Mouse (Mus musculus) kidney, embryonic 15.5 days (tissue): ENCODE measurements at regions not wholly inside any gene's neighbourhood (a gene's known extent, or its start where the extent isn't known, plus 50 kb on each side); places are given as distances from the start of the nearest gene placed in this dataset.
"Not testable (repeated sequence)": the region's sequence is repeated elsewhere in the genome, so short reads cannot be mapped to it uniquely, and the experiment has no call there.

ENCODE experiments used
- ATAC-seq: fragments of 200-750 bp; cut with Nextera tagmentation; replicated peaks from 2 replicates; pipeline ENCODE4 v1.8.0; 2017; ENCODE audit warnings: moderate TSS enrichment; ENCODE audit not compliant: low FRiP score
- H3K27ac ChIP-seq: fragments of 300-500 bp; sonication (generic); 2 replicates; pipeline ENCODE4 v1.5.1; 2015; ENCODE audit warnings: mild to moderate bottlenecking, inconsistent platforms
- H3K27me3 ChIP-seq: fragments of 300-500 bp; sonication (generic); 2 replicates; pipeline ENCODE4 v1.6.1; 2015; ENCODE audit warnings: inconsistent platforms
- H3K36me3 ChIP-seq: fragments of 300-500 bp; sonication (generic); 2 replicates; pipeline ENCODE4 v1.6.1; 2015; ENCODE audit warnings: inconsistent platforms
- H3K4me1 ChIP-seq: fragments of 300-500 bp; sonication (generic); 2 replicates; pipeline ENCODE4 v1.6.1; 2015; ENCODE audit warnings: inconsistent platforms
- H3K4me2 ChIP-seq: fragments of 300-500 bp; sonication (generic); 2 replicates; pipeline ENCODE4 v1.6.1; 2015; ENCODE audit warnings: moderate library complexity, mild to moderate bottlenecking, inconsistent platforms
- H3K4me3 ChIP-seq: fragments of 300-500 bp; sonication (generic); replicated peaks from 2 replicates; pipeline ENCODE4 v1.5.1; 2015; ENCODE audit warnings: mild to moderate bottlenecking, inconsistent platforms
- H3K9ac ChIP-seq: fragments of 300-500 bp; sonication (generic); 2 replicates; pipeline ENCODE4 v1.6.1; 2015; ENCODE audit warnings: mild to moderate bottlenecking, inconsistent platforms
- H3K9me3 ChIP-seq: fragments of 300-500 bp; sonication (generic); replicated peaks from 2 replicates; pipeline ENCODE4 v1.6.1; 2016; ENCODE audit warnings: inconsistent platforms
- WGBS: fragments of 180-500 bp; shearing (Covaris S2); methylation state at CpG from one replicate; pipeline ENCODE4 v1.1.7; 2015; ENCODE audit warnings: mixed read lengths; 5-methylcytosine and 5-hydroxymethylcytosine counted together

- no peak overlapping the region for H3K9ac ChIP-seq
- ATAC-seq: no peak
- 34% methylated on average over 3 of the region's 3 CpGs for WGBS
- no peaks in the 10 kb centered on the region for H3K36me3 ChIP-seq
- peaks cover 5% of the 10 kb centered on the region; the same call in 1 of the 2 replicates for H3K27me3 ChIP-seq
- H3K4me3 ChIP-seq: no peak overlapping the region
- H3K9me3 ChIP-seq: no peaks in the 10 kb centered on the region
- H3K27ac ChIP-seq: no peak overlapping the region
- H3K4me2 ChIP-seq: no peak overlapping the region
- H3K4me1 ChIP-seq: peaks cover 15% of the 10 kb centered on the region; the same call in 1 of the 2 replicates
Observed at GRCm38 (mm10) chr1:193505381-193505780, 135.3 kb upstream of the Camk1g start.

- Histone ChIP-seq H3K4me2 (no peak overlapping the region), H3K4me3 (no peak overlapping the region), H3K27ac (no peak overlapping the region), H3K4me1 (0 out of 2 replicates have a peak, but pooled peaks cover 10% of the 10 kb centered on the region), H3K9ac (no peak overlapping the region), H3K9me3 (no peaks in the 10 kb centered on the region), H3K36me3 (no peaks in the 10 kb centered on the region), H3K27me3 (peaks cover 5% of the 10 kb centered on the region; the same call in 1 of the 2 replicates)
- no peak for ATAC-seq
- WGBS: 70% methylated on average over 3 of the region's 3 CpGs
Observed at GRCm38 (mm10) chr1:193504611-193505010, 134.5 kb upstream of the Camk1g start.

- 25% methylated on average over 3 of the region's 3 CpGs for WGBS
- 0 out of 2 replicates have a peak, but pooled peaks cover 10% of the 10 kb centered on the region for H3K4me1 ChIP-seq
- H3K9ac ChIP-seq: no peak overlapping the region
- H3K27ac ChIP-seq: no peak overlapping the region
- no peak overlapping the region for H3K4me2 ChIP-seq
- peak; percentile 50; the same call in 1 of the 2 replicates for ATAC-seq
- peaks cover 5% of the 10 kb centered on the region; the same call in 1 of the 2 replicates for H3K27me3 ChIP-seq
- H3K9me3 ChIP-seq: no peaks in the 10 kb centered on the region
- H3K4me3 ChIP-seq: no peak overlapping the region
- H3K36me3 ChIP-seq: no peaks in the 10 kb centered on the region
Observed at GRCm38 (mm10) chr1:193503624-193504325, 133.7 kb upstream of the Camk1g start.

GRCm38 (mm10) chr1:193496265-193497183, 126.4 kb upstream of the Camk1g start:
- 50% methylated on average over 9 of the region's 9 CpGs for WGBS
- Histone ChIP-seq H3K4me1 (0 out of 2 replicates have a peak, but pooled peaks cover 6% of the 10 kb centered on the region), H3K4me3 (no peak overlapping the region), H3K27ac (no peak overlapping the region), H3K36me3 (no peaks in the 10 kb centered on the region), H3K9me3 (no peaks in the 10 kb centered on the region), H3K4me2 (no peak overlapping the region), H3K27me3 (peaks cover 8% of the 10 kb centered on the region; the same call in 1 of the 2 replicates), H3K9ac (no peak overlapping the region)
- 0 out of 2 replicates have a peak, but pooled peaks have one; percentile 15 for ATAC-seq

- H3K27ac ChIP-seq: no peak overlapping the region
Observed at GRCm38 (mm10) chr1:193488039-193488438, 117.9 kb upstream of the Camk1g start.

DNA sequence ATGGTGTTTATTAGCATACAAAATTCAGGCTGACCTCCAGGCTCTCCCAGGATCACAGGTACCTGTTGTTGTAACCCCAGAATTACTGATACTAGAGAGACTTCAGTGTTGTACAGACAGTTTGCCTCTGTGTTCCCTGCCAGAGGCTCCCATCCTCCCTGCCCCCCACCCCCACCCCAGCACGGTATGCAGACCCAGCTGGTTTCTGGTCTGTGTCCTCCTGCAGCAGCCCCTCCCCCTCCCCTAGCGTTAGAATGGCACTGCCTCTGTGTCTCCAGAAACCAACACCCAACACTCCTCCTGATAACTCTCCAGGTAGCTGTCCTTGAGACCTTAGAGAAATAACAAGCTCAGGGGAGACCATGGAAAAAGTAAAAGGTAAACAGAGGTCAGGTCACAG, 116.6 kb upstream of the Camk1g start:
- H3K4me1 ChIP-seq: peaks cover 10% of the 10 kb centered on the region
- not testable (repeated sequence) for H3K9ac ChIP-seq, H3K4me2 ChIP-seq, H3K36me3 ChIP-seq, H3K27me3 ChIP-seq, H3K9me3 ChIP-seq, H3K27ac ChIP-seq, H3K4me3 ChIP-seq
- ATAC-seq: peak; percentile 43; the same call in 1 of the 2 replicates
- 4% methylated on average over 2 of the region's 2 CpGs for WGBS

More at GRCm38 (mm10) chr1:193488039-193488438, 117.9 kb upstream of the Camk1g start:
- H3K9me3 ChIP-seq: no peaks in the 10 kb centered on the region
- H3K36me3 ChIP-seq: no peaks in the 10 kb centered on the region
- H3K4me3 ChIP-seq: no peak overlapping the region
- ATAC-seq: no peak
- H3K4me1 ChIP-seq: peaks cover 10% of the 10 kb centered on the region
- no peak overlapping the region for H3K9ac ChIP-seq
- H3K4me2 ChIP-seq: no peak overlapping the region
- WGBS: 42% methylated on average over 6 of the region's 6 CpGs
- peaks cover 6% of the 10 kb centered on the region; the same call in 1 of the 2 replicates for H3K27me3 ChIP-seq

- Histone ChIP-seq H3K27ac (no peak overlapping the region), H3K4me3 (no peak overlapping the region), H3K9me3 (no peaks in the 10 kb centered on the region), H3K9ac (no peak overlapping the region), H3K4me2 (peak overlapping the region; percentile 31), H3K36me3 (no peaks in the 10 kb centered on the region), H3K4me1 (peaks cover 10% of the 10 kb centered on the region), H3K27me3 (peaks cover 3% of the 10 kb centered on the region; the same call in 1 of the 2 replicates)
- peak; percentile 59 for ATAC-seq
- 46% methylated on average over 11 of the region's 11 CpGs for WGBS
Observed at GRCm38 (mm10) chr1:193484977-193485376, 114.9 kb upstream of the Camk1g start.

GRCm38 (mm10) chr1:193477298-193477697, 107.2 kb upstream of the Camk1g start:
- H3K9ac ChIP-seq: no peak overlapping the region
- no peaks in the 10 kb centered on the region for H3K36me3 ChIP-seq
- no peaks in the 10 kb centered on the region for H3K9me3 ChIP-seq
- ATAC-seq: no peak
- H3K4me1 ChIP-seq: no peaks in the 10 kb centered on the region
- WGBS: 42% methylated on average over 1 of the region's 1 CpGs
- no peaks in the 10 kb centered on the region for H3K27me3 ChIP-seq
- no peak overlapping the region for H3K4me3 ChIP-seq
- H3K27ac ChIP-seq: no peak overlapping the region
- no peak overlapping the region for H3K4me2 ChIP-seq

- no peaks in the 10 kb centered on the region for H3K4me1 ChIP-seq
- no peaks in the 10 kb centered on the region for H3K9me3 ChIP-seq
- H3K4me3 ChIP-seq: no peak overlapping the region
- H3K27ac ChIP-seq: no peak overlapping the region
- 83% methylated on average over 7 of the region's 7 CpGs for WGBS
- H3K27me3 ChIP-seq: no peaks in the 10 kb centered on the region
- no peak overlapping the region for H3K4me2 ChIP-seq
- ATAC-seq: no peak
- H3K9ac ChIP-seq: no peak overlapping the region
- H3K36me3 ChIP-seq: no peaks in the 10 kb centered on the region
Observed at GRCm38 (mm10) chr1:193476805-193477204, 106.7 kb upstream of the Camk1g start.

- no peaks in the 10 kb centered on the region for H3K4me1 ChIP-seq
- H3K9ac ChIP-seq: no peak overlapping the region
- H3K27me3 ChIP-seq: no peaks in the 10 kb centered on the region
- no peak for ATAC-seq
- H3K27ac ChIP-seq: no peak overlapping the region
- H3K4me3 ChIP-seq: no peak overlapping the region
- H3K9me3 ChIP-seq: no peaks in the 10 kb centered on the region
- no peaks in the 10 kb centered on the region for H3K36me3 ChIP-seq
- H3K4me2 ChIP-seq: no peak overlapping the region
Observed at GRCm38 (mm10) chr1:193466306-193466705, 96.2 kb upstream of the Camk1g start.

- H3K36me3 ChIP-seq: no peaks in the 10 kb centered on the region
- H3K4me3 ChIP-seq: no peak overlapping the region
- ATAC-seq: no peak
- H3K9me3 ChIP-seq: no peaks in the 10 kb centered on the region
- H3K27ac ChIP-seq: no peak overlapping the region
- 85% methylated on average over 5 of the region's 5 CpGs for WGBS
- H3K4me1 ChIP-seq: 0 out of 2 replicates have a peak, but pooled peaks cover 2% of the 10 kb centered on the region
- H3K27me3 ChIP-seq: no peaks in the 10 kb centered on the region
- H3K4me2 ChIP-seq: no peak overlapping the region
- no peak overlapping the region for H3K9ac ChIP-seq
Observed at GRCm38 (mm10) chr1:193459735-193460134, 89.6 kb upstream of the Camk1g start.

DNA sequence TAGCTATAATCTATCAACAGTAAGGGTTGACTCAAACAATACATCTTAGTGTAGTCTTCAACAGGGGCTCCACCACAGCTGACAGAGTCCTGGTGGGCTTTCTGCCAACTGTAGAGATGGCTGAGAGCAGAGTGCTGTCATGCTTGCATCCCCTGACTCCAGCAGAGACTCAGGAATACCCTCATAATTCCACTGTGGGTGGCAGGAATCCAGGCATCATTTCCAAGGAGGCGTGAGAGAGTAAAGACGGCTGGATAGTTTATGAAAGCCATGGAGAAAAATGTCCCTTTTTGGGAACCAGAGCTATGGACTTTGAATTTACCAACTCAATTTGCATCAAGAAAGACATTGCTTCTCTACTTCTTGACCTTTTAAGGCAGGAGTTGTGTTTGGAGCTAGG, 87.8 kb upstream of the Camk1g start:
- ATAC-seq: no peak
- H3K36me3 ChIP-seq: no peaks in the 10 kb centered on the region
- no peak overlapping the region for H3K4me3 ChIP-seq
- H3K4me2 ChIP-seq: no peak overlapping the region
- no peak overlapping the region for H3K27ac ChIP-seq
- 0 out of 2 replicates have a peak, but pooled peaks cover 2% of the 10 kb centered on the region for H3K4me1 ChIP-seq
- no peak overlapping the region for H3K9ac ChIP-seq
- no peaks in the 10 kb centered on the region for H3K9me3 ChIP-seq
- no peaks in the 10 kb centered on the region for H3K27me3 ChIP-seq
- 86% methylated on average over 2 of the region's 2 CpGs for WGBS
